Mouse (Mus musculus) liver, embryonic 14.5 days (tissue): ENCODE data around the gene Gapt. TPM values are rescaled to one million over a fixed set of nuclear protein-coding genes. Genes with fewer than 3 reads are reported as not detected.
"Not testable (repeated sequence)": the region's sequence is repeated elsewhere in the genome, so short reads cannot be mapped to it uniquely, and the experiment has no call there.

Experiments used
- ATAC-seq: fragments of 200-750 bp; cut with Nextera tagmentation; 2 replicates; pipeline ENCODE4 v1.8.0; 2017; ENCODE audit warnings: moderate number of reproducible peaks, mild to moderate bottlenecking, moderate library complexity; ENCODE audit not compliant: insufficient read depth
- DNase-seq, 3 experiments: peaks; one replicate each; pipeline ENCODE4 v3.0.0-alpha.2; 2012 to 2013; ENCODE audit warnings: low read depth in 3 of 3, low spot score in 3 of 3
- H3K27ac ChIP-seq: fragments of 300-500 bp; sonication (generic); 2 replicates; pipeline ENCODE4 v1.5.1; 2014; ENCODE audit warnings: moderate library complexity, mild to moderate bottlenecking, control low read depth, inconsistent platforms
- H3K27me3 ChIP-seq: fragments of 300-500 bp; sonication (generic); 2 replicates; pipeline ENCODE4 v1.6.1; 2014; ENCODE audit warnings: mild to moderate bottlenecking, low read length, moderate library complexity; ENCODE audit not compliant: control insufficient read depth, insufficient read depth
- H3K36me3 ChIP-seq: fragments of 300-500 bp; sonication (generic); replicated peaks from 2 replicates; pipeline ENCODE4 v1.6.1; 2014; ENCODE audit warnings: low read depth; ENCODE audit not compliant: control insufficient read depth, insufficient read depth
- H3K4me1 ChIP-seq, 2 experiments: fragments of 200-500 bp in 1 of 2; fragments of 300-500 bp in 1 of 2; sonication (generic) in 1 of 2; replicated peaks; 2 replicates each; pipeline ENCODE4 v1.6.1; 2012 to 2014; ENCODE audit warnings: antibody characterized with exemption in 1 of 2, inconsistent platforms in 1 of 2, low read length in 1 of 2; ENCODE audit not compliant: control insufficient read depth in 2 of 2, insufficient read depth in 2 of 2
- H3K4me2 ChIP-seq: fragments of 300-500 bp; sonication (generic); 2 replicates; pipeline ENCODE4 v1.6.1; 2014; ENCODE audit warnings: low read depth, mild to moderate bottlenecking, control low read depth, moderate library complexity
- H3K4me3 ChIP-seq, 2 experiments: fragments of 200-500 bp in 1 of 2; fragments of 300-500 bp in 1 of 2; sonication (generic) in 1 of 2; 2 replicates each; pipeline ENCODE4 v1.5.1; 2012 to 2014; ENCODE audit warnings: low read depth in 2 of 2, low read length in 2 of 2, mild to moderate bottlenecking in 2 of 2, control low read depth in 1 of 2, inconsistent platforms in 1 of 2, moderate library complexity in 1 of 2; ENCODE audit not compliant: insufficient read depth in 1 of 2
- H3K9ac ChIP-seq: fragments of 300-500 bp; sonication (generic); replicated peaks from 2 replicates; pipeline ENCODE4 v1.6.1; 2014; ENCODE audit warnings: mild to moderate bottlenecking, control low read depth, moderate library complexity
- H3K9me3 ChIP-seq: fragments of 300-500 bp; sonication (generic); 2 replicates; pipeline ENCODE4 v1.6.1; 2016; ENCODE audit warnings: low read length, mixed read lengths; ENCODE audit not compliant: control insufficient read depth
- CTCF ChIP-seq: IDR thresholded peaks from 2 replicates; pipeline ENCODE4 v1.5.1; 2016; ENCODE audit warnings: antibody characterized with exemption, low read depth, control low read depth
- EP300 ChIP-seq: IDR thresholded peaks from 2 replicates; pipeline ENCODE4 v1.6.1; 2016; ENCODE audit warnings: antibody characterized with exemption, low read depth
- WGBS: fragments of 180-500 bp; shearing (Covaris S2); extraction: QIAGEN DNeasy Blood & Tissue Kit; methylation state at CpG from one replicate; pipeline ENCODE4 v1.1.7; 2014; ENCODE audit not compliant: insufficient replicate concordance; 5-methylcytosine and 5-hydroxymethylcytosine counted together
- polyA plus RNA-seq, 2 experiments: library from polyadenylated mRNA; depleted of rRNA in 1 of 2; stranded (reverse) in 1 of 2; unstranded in 1 of 2; fragments of >200 nt; fragmentation: Nextera tagmentation in 1 of 2; extraction: Ambion mirVana in 1 of 2; gene quantifications; 2 replicates each; pipeline versions ENCODE4 v1.2.1 to v1.2.3; 2012 to 2014

Gene Gapt
- polyA plus RNA-seq (2012; rRNA removed): 1.5 and 1.9 TPM in 2 replicates
- polyA plus RNA-seq (2014; fragmentation: Nextera tagmentation; extraction: Ambion mirVana): 2.2 and 2.8 TPM in 2 replicates

GRCm38 (mm10) chr13:110356941-110357340 lies at the start of gene Gapt:
Gene Gapt (minus strand): TSS chr13:110357199.
- H3K4me1 ChIP-seq: no peaks in the 10 kb centered on the region
- DNase-seq (no peak), ATAC-seq (no peak)
- no peaks in the 10 kb centered on the region for H3K27me3 ChIP-seq
- no peak within 1 kb of the TSS for H3K4me2 ChIP-seq
- WGBS: 13% methylated on average over 2 of the region's 2 CpGs
- TF ChIP-seq CTCF: no peak
- no peak for TF ChIP-seq EP300
- H3K36me3 ChIP-seq: no peaks in the 10 kb centered on the region
- H3K4me3 ChIP-seq: no peak within 1 kb of the TSS
- no peaks in the 10 kb centered on the region for H3K9me3 ChIP-seq
- H3K27ac ChIP-seq: no peak within 1 kb of the TSS
- H3K9ac ChIP-seq: no peak within 1 kb of the TSS

GRCm38 (mm10) chr13:110406152-110406551 lies 49.2 kb upstream of the Gapt start:
- Histone ChIP-seq H3K36me3 (no peaks in the 10 kb centered on the region), H3K27me3 (no peaks in the 10 kb centered on the region), H3K4me1 (no peaks in the 10 kb centered on the region), H3K9ac (no peak overlapping the region), H3K9me3 (no peaks in the 10 kb centered on the region), H3K4me3 (no peak overlapping the region), H3K4me2 (no peak overlapping the region), H3K27ac (no peak overlapping the region)
- DNase-seq (no peak), ATAC-seq (no peak)
- no peak for TF ChIP-seq CTCF
- no peak for TF ChIP-seq EP300
- WGBS: 59% methylated on average over 5 of the region's 5 CpGs

- H3K4me2 ChIP-seq, H3K36me3 ChIP-seq, ATAC-seq, H3K27me3 ChIP-seq, H3K4me1 ChIP-seq, H3K9me3 ChIP-seq, H3K4me3 ChIP-seq, H3K27ac ChIP-seq, DNase-seq, H3K9ac ChIP-seq: not testable (repeated sequence)
- WGBS: 65% methylated on average over 5 of the region's 5 CpGs
Measured at GRCm38 (mm10) chr13:110404686-110405085, 47.7 kb upstream of the Gapt start.

- 59% methylated on average over 8 of the region's 8 CpGs for WGBS
- H3K27me3 ChIP-seq: no peaks in the 10 kb centered on the region
- no peak overlapping the region for H3K27ac ChIP-seq
- H3K9ac ChIP-seq: no peak overlapping the region
- ATAC-seq (no peak), DNase-seq (no peak)
- no peak for TF ChIP-seq CTCF
- TF ChIP-seq EP300: no peak
- H3K9me3 ChIP-seq: no peaks in the 10 kb centered on the region
- no peak overlapping the region for H3K4me3 ChIP-seq
- no peaks in the 10 kb centered on the region for H3K4me1 ChIP-seq
- no peaks in the 10 kb centered on the region for H3K36me3 ChIP-seq
- H3K4me2 ChIP-seq: no peak overlapping the region
Measured at GRCm38 (mm10) chr13:110404059-110404458, 47.1 kb upstream of the Gapt start.

GRCm38 (mm10) chr13:110401877-110402276 lies 44.9 kb upstream of the Gapt start:
- no peak overlapping the region for H3K9ac ChIP-seq
- WGBS: 57% methylated on average over 2 of the region's 2 CpGs
- no peak overlapping the region for H3K4me2 ChIP-seq
- no peaks in the 10 kb centered on the region for H3K36me3 ChIP-seq
- no peaks in the 10 kb centered on the region for H3K9me3 ChIP-seq
- DNase-seq: no peak
- H3K27me3 ChIP-seq: peaks cover 1% of the 10 kb centered on the region
- TF ChIP-seq CTCF (no peak), EP300 (no peak)
- H3K4me1 ChIP-seq: no peaks in the 10 kb centered on the region
- H3K27ac ChIP-seq: no peak overlapping the region
- ATAC-seq: no peak
- no peak overlapping the region for H3K4me3 ChIP-seq
